Mouse (Mus musculus) neural tube, embryonic 15.5 days (tissue): ENCODE data around the gene Nmt2. TPM values are rescaled to one million over a fixed set of nuclear protein-coding genes. Genes with fewer than 3 reads are reported as not detected.

ENCODE experiments used
- ATAC-seq: fragments of 200-750 bp; cut with Nextera tagmentation; 2 replicates; pipeline ENCODE4 v1.8.0; 2017; ENCODE audit warnings: mild to moderate bottlenecking, moderate TSS enrichment, moderate library complexity; ENCODE audit not compliant: low FRiP score
- H3K27ac ChIP-seq: fragments of 300-500 bp; sonication (generic); replicated peaks from 2 replicates; pipeline ENCODE4 v1.5.1; 2015; ENCODE audit warnings: mild to moderate bottlenecking, inconsistent platforms
- H3K27me3 ChIP-seq: fragments of 300-500 bp; sonication (generic); replicated peaks from 2 replicates; pipeline ENCODE4 v1.6.1; 2015; ENCODE audit warnings: inconsistent platforms
- H3K36me3 ChIP-seq: fragments of 300-500 bp; sonication (generic); 2 replicates; pipeline ENCODE4 v1.6.1; 2015; ENCODE audit warnings: inconsistent platforms
- H3K4me1 ChIP-seq: fragments of 300-500 bp; sonication (generic); 2 replicates; pipeline ENCODE4 v1.6.1; 2015; ENCODE audit warnings: inconsistent platforms
- H3K4me2 ChIP-seq: fragments of 300-500 bp; sonication (generic); 2 replicates; pipeline ENCODE4 v1.6.1; 2015; ENCODE audit warnings: inconsistent platforms, mild to moderate bottlenecking, moderate library complexity
- H3K4me3 ChIP-seq: fragments of 300-500 bp; sonication (generic); replicated peaks from 2 replicates; pipeline ENCODE4 v1.5.1; 2015; ENCODE audit warnings: mild to moderate bottlenecking, inconsistent platforms
- H3K9ac ChIP-seq: fragments of 300-500 bp; sonication (generic); replicated peaks from 2 replicates; pipeline ENCODE4 v1.6.1; 2015; ENCODE audit warnings: mild to moderate bottlenecking, inconsistent platforms
- H3K9me3 ChIP-seq: fragments of 300-500 bp; sonication (generic); replicated peaks from 2 replicates; pipeline ENCODE4 v1.6.1; 2016; ENCODE audit warnings: inconsistent platforms
- WGBS: fragments of 180-500 bp; shearing (Covaris S2); methylation state at CpG from one replicate; pipeline ENCODE4 v1.1.7; 2015; ENCODE audit warnings: mixed read lengths; 5-methylcytosine and 5-hydroxymethylcytosine counted together
- polyA plus RNA-seq: library from polyadenylated mRNA; unstranded; fragments of >200 nt; fragmentation: Nextera tagmentation; extraction: Ambion mirVana; gene quantifications from 2 replicates; pipeline ENCODE4 v1.2.1, GENCODE M21; 2015

The Nmt2 gene
- polyA plus RNA-seq, 1 experiment from 2014 or later, result 106 TPM

DNA sequence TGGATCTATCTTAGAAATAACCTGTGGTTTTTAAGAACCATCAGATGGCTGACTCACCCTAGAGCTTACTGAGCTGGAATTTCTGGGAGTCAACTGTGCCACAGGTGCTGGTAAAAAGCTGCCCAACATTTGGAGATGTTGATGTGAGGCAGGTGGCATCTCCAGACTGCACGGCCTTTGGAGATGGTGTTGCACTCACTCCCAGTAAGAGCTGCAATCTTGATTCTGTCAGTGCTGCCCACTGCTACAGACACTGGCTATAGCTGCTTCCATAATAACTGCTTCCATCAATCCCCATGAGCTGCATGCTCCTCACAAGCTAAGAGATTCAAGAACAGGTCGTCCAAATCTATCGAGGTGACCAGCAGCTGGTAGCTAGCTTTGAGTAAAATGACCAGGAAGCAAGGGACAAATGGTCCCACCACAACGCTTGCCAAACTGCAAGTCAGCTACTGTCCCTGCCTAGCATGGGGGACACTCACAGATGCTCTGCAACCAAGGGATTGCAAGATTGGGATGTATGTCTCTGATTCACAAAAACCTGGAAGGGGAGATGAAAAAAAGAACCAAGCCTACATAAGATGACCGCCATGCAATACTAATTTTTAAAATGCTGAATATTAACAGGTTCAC is 47.2 kb downstream of the Nmt2 start:
- no peaks in the 10 kb centered on the region for H3K27me3 ChIP-seq
- peaks cover 28% of the 10 kb centered on the region for H3K4me1 ChIP-seq
- no peaks in the 10 kb centered on the region for H3K9me3 ChIP-seq
- peaks cover 28% of the 10 kb centered on the region for H3K36me3 ChIP-seq
- ATAC-seq, result no peak
- 80% methylated on average over 5 of the region's 5 CpGs for WGBS
- H3K9ac ChIP-seq, result peak overlapping the region; percentile 85
- no peak overlapping the region for H3K27ac ChIP-seq
- peak overlapping the region; percentile 71 for H3K4me3 ChIP-seq
- H3K4me2 ChIP-seq, result peak overlapping the region; percentile 71

DNA sequence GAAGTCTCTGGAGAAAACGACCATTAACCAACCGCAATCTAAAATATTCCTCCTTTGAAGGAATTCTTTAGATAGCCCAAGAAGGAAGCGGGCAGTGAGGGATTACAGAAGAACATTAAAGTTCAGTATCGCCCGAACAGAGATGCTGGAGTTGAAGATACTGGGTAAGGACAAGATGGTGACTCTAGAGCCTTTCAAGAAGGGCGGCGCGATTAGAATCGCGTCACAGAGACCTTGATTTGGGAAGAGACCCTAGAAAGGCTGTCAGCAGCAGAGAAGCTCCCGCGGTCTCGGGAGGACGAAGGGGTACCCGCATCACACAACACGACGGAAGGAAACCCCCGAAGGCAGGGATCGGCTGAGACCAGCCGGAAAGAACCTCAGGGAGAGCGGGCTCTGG is 48.0 kb downstream of the Nmt2 start:
- peak; percentile 45; the same call in 1 of the 2 replicates for ATAC-seq
- WGBS, result 2% methylated on average over 21 of the region's 21 CpGs
- H3K4me3 ChIP-seq, result peak overlapping the region; percentile 71

DNA sequence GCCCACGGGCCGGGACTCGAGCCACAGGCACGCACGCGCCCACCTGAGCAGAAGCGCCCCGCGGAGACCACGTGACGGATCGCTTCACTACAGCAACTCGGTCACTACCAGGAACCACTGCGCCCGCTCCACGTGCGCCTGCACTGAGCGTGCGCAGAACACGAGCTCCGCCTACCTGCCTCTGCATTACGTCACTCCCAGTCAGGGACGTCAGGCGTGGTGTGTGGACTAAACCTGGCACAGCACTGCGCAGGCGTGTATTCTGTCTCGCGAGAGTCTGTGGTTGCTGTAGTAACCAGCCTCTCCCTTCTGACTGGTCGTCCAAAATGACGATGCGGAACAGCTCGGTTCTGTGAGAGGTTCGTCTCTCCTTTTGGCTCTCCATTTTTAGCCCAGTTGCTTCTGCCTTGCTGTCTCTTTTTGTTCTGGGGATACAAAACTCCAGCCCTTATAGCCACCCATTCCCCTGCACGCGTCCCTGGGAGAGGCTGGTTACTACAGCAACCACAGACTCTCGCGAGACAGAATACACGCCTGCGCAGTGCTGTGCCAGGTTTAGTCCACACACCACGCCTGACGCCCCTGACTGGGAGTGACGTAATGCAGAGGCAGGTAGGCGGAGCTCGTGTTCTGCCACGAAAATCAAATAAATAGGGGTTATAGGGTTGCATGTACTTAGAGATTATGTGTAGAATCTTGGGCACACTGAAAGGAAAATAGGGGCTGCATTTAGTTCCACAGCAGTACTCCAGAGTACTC is 48.7 kb downstream of the Nmt2 start, which contains the start of gene Rpp38:
Rpp38 (minus strand) TSS at position 160 of the 759 bp plus-strand sequence.
- WGBS, result under 1% methylated on average over 45 of the region's 45 CpGs
- H3K4me3 ChIP-seq, result peak within 1 kb of the TSS; percentile 71
- H3K27me3 ChIP-seq, result no peaks in the 10 kb centered on the region
- peaks cover 19% of the 10 kb centered on the region for H3K36me3 ChIP-seq
- peak within 1 kb of the TSS; percentile 71 for H3K4me2 ChIP-seq
- peak; percentile 98 for ATAC-seq
- H3K4me1 ChIP-seq, result peaks cover 30% of the 10 kb centered on the region
- H3K9ac ChIP-seq, result peak within 1 kb of the TSS; percentile 85
- peak within 1 kb of the TSS; percentile 91 for H3K27ac ChIP-seq
- no peaks in the 10 kb centered on the region for H3K9me3 ChIP-seq

More for the DNA sequence above, 48.0 kb downstream of the Nmt2 start:
- Histone ChIP-seq H3K4me2 (peak overlapping the region; percentile 71), H3K27me3 (no peaks in the 10 kb centered on the region), H3K4me1 (peaks cover 30% of the 10 kb centered on the region), H3K27ac (peak overlapping the region; percentile 91), H3K36me3 (peaks cover 23% of the 10 kb centered on the region), H3K9me3 (no peaks in the 10 kb centered on the region), H3K9ac (peak overlapping the region; percentile 85)

DNA sequence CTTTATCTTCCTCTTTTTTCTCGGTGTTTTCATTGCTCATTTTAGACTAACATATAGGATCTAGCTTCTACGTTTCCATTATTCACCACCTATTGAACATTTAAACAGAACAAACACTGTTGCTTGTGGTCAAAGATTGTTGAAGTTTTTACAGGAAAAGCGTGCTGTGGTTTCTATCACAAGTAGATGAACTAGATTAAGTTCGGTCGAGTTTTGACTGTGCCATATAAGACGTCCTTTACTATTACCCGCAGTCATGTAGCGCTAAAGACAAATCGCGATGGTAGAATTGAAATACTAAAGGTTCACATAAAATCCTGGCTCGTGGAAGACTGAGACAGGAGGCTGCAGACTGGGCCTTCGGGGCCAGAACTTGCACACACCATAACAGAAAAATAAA is 49.7 kb downstream of the Nmt2 start:
- Histone ChIP-seq H3K4me2 (no peak overlapping the region), H3K4me1 (peaks cover 30% of the 10 kb centered on the region), H3K9me3 (no peaks in the 10 kb centered on the region), H3K27ac (no peak overlapping the region), H3K9ac (no peak overlapping the region), H3K27me3 (0 out of 2 replicates have a peak, but pooled peaks cover 3% of the 10 kb centered on the region), H3K36me3 (peaks cover 10% of the 10 kb centered on the region), H3K4me3 (no peak overlapping the region)
- ATAC-seq, result no peak
- 92% methylated on average over 12 of the region's 12 CpGs for WGBS

DNA sequence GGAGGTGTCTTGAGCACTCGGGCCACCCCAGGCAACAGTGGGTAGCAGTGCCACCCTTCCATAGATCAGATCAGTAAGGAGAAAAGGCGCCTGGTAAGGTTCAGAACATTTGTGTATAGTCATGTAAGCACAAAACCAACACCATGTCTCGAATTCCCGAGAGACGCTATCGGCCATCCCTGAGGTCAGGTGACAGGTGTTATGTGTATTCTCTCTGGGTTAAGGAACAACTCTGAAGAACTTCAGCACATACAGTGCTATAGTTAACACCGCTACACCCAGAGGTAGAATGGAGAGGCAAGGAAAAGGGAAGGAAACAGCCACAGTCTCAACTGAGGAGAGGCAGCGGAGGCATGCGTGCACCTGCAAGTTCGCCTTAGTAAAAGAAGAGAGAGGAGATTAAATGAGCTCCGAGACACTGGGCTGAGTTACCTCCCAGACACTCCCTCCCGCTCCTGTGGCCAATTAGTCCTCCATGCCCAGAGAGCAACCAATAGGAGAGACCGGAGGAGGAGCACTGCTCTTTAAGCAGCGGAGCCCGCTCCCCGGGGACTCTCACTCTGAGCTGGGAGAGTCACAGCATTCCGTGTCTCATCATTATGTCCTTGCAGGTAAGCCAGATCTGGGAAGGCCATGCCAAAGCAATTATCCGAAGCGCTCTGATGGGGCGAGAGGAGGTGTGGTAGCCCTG is 51.7 kb downstream of the Nmt2 start, which contains the start of gene Acbd7:
Acbd7 (plus strand) TSS at position 558 of the 691 bp plus-strand sequence.
- Histone ChIP-seq H3K27ac (no peak within 1 kb of the TSS), H3K27me3 (0 out of 2 replicates have a peak, but pooled peaks cover 3% of the 10 kb centered on the region), H3K4me1 (peaks cover 24% of the 10 kb centered on the region), H3K36me3 (no peaks in the 10 kb centered on the region), H3K9ac (peak within 1 kb of the TSS; percentile 41), H3K9me3 (no peaks in the 10 kb centered on the region), H3K4me3 (peak within 1 kb of the TSS; percentile 39), H3K4me2 (peak within 1 kb of the TSS; percentile 70)
- 5% methylated on average over 20 of the region's 20 CpGs for WGBS
- ATAC-seq, result 0 out of 2 replicates have a peak, but pooled peaks have one; percentile 7

DNA sequence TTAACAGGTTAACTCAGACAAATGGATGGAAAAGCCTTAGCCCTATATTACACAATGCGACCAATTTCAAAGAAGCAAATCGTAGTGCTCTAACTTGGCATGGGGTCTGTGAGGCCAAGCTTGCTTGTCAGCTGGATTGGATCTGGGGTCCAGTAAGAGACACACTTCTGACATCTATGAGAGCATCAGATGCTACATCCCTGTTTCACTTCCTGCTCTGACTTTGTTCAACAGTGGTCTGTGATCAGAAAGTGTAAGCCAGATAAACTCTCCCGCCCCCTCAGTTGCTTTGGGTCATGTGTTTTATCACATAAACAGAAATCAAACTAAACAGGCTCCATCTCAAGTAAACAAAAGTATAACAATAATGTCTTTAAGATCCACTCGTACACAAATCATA is 64.4 kb downstream of the Nmt2 start:
- Histone ChIP-seq H3K36me3 (no peaks in the 10 kb centered on the region), H3K4me2 (no peak overlapping the region), H3K4me1 (no peaks in the 10 kb centered on the region), H3K9me3 (no peaks in the 10 kb centered on the region), H3K9ac (no peak overlapping the region), H3K4me3 (no peak overlapping the region), H3K27me3 (no peaks in the 10 kb centered on the region; the same call in 1 of the 2 replicates), H3K27ac (no peak overlapping the region)
- no peak for ATAC-seq
- 87% methylated on average over 4 of the region's 4 CpGs for WGBS

DNA sequence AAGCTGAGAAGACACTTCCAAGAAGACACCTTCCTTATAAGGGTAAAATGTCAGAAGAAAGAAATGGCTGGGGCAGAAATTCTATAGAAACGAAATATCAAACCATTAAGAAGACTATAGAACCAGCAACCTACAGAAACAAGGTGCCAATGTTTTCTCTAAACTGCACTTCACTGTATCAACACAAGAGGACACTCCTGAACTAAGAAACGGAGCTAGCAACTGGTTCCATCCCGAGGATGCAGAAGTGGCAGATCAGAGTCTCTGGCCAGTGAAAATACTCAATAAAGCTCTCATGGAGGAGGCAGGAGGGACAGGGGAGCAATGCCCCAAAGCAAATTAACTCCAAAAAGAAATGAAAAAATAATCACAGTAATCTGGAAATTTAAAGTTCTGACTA is 64.9 kb downstream of the Nmt2 start:
- Histone ChIP-seq H3K9ac (no peak overlapping the region), H3K27ac (no peak overlapping the region), H3K4me1 (no peaks in the 10 kb centered on the region), H3K4me3 (no peak overlapping the region), H3K9me3 (no peaks in the 10 kb centered on the region), H3K4me2 (no peak overlapping the region), H3K36me3 (no peaks in the 10 kb centered on the region), H3K27me3 (no peaks in the 10 kb centered on the region)
- WGBS, result 19% methylated on average over 3 of the region's 3 CpGs
- ATAC-seq, result no peak

DNA sequence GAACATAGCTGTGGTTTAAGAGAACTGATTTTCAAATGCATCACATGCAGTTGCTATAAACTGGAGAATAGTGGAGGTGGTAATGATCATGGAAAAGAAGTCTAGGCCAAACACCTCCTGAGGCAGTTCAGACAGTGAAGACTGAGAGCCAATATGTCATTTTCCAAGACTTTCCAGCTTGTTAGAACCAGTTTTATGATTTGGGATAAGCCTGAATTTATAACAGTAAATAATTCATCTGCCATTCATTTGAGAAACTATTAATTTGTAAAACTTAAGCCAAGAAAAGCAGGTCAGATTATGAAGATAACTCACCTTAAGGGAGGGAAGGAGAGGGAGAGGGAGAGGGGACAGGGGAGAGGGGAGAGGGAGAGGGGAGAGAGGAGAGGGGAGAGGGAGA is 69.1 kb downstream of the Nmt2 start:
- H3K4me1 ChIP-seq, result no peaks in the 10 kb centered on the region
- no peak overlapping the region for H3K4me2 ChIP-seq
- H3K9ac ChIP-seq, result no peak overlapping the region
- no peak for ATAC-seq
- H3K36me3 ChIP-seq, result no peaks in the 10 kb centered on the region
- no peak overlapping the region for H3K4me3 ChIP-seq
- no peaks in the 10 kb centered on the region for H3K27me3 ChIP-seq
- no peak overlapping the region for H3K27ac ChIP-seq
- no peaks in the 10 kb centered on the region for H3K9me3 ChIP-seq

DNA sequence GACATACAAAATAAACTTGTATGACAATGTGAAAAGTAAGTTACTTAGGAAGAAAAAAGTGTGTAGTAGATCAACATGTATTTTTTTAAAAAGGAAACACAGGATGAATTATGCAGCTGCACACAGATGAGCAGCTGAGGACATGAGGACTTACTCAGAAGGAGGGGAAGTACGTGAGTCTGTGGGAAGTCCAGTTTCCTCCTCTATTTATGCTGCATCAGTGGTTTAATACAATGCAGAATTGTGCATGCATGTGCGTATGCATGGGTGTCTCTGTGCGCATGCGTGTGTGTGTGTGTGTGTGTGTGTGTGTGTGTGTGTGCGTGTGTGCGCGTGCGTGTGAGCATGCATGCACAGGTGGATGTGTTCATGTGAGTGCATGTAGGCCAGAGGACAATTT is 71.8 kb downstream of the Nmt2 start:
- Histone ChIP-seq H3K36me3 (no peaks in the 10 kb centered on the region), H3K4me3 (no peak overlapping the region), H3K27me3 (no peaks in the 10 kb centered on the region), H3K9me3 (no peaks in the 10 kb centered on the region), H3K4me1 (no peaks in the 10 kb centered on the region), H3K9ac (no peak overlapping the region), H3K27ac (no peak overlapping the region), H3K4me2 (no peak overlapping the region)
- 91% methylated on average over 8 of the region's 8 CpGs for WGBS
- ATAC-seq, result no peak

DNA sequence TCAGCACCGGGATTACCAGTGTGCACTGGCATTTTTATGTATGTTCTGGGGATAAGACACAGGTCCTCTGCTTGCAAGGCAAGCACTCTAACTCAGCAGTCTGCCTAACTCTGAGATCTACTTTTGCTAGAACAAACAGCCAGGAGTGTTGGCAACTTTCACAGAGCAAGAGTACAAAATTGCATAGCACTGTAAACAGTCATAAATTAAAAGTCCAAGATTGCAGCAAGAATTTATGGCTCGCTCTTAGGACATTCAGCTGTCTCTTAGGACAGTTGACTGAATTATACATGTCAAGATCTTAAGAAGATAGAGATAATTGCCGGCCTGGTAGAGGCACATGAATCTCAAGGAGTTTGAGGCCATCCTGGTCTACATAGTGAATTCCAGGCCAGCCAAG is 72.3 kb downstream of the Nmt2 start:
- H3K4me2 ChIP-seq, result no peak overlapping the region
- H3K4me3 ChIP-seq, result no peak overlapping the region
- WGBS, result 80% methylated on average over 3 of the region's 3 CpGs
- H3K36me3 ChIP-seq, result no peaks in the 10 kb centered on the region
- no peaks in the 10 kb centered on the region for H3K9me3 ChIP-seq
- H3K27ac ChIP-seq, result no peak overlapping the region
- H3K4me1 ChIP-seq, result no peaks in the 10 kb centered on the region
- ATAC-seq, result no peak
- no peaks in the 10 kb centered on the region for H3K27me3 ChIP-seq
- H3K9ac ChIP-seq, result no peak overlapping the region

DNA sequence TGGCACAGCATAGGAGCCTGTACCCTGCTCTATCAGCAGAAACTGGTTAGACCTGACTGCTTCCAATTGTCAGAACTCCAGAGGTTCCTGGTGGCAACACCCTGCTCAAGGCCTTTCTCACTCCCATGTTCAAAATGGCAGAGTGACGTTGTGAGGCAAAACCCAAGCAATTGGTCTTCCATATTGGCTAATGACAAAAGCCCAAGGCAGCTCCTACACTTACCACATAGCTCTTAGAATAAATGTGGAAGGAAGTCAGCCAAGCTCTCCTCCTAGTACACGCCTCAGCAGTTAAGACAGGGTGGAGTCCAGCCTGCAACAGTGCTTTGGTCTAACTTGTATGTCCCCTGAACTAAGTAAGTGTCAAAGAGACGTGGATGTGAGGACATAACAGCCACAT is 73.9 kb downstream of the Nmt2 start:
- Histone ChIP-seq H3K4me1 (no peaks in the 10 kb centered on the region), H3K9ac (no peak overlapping the region), H3K36me3 (no peaks in the 10 kb centered on the region), H3K27me3 (no peaks in the 10 kb centered on the region), H3K4me3 (no peak overlapping the region), H3K27ac (no peak overlapping the region), H3K4me2 (no peak overlapping the region), H3K9me3 (no peaks in the 10 kb centered on the region)
- 78% methylated on average over 3 of the region's 3 CpGs for WGBS
- no peak for ATAC-seq
